Mouse (Mus musculus): ENCODE results near the gene Sept3.

DNA sequence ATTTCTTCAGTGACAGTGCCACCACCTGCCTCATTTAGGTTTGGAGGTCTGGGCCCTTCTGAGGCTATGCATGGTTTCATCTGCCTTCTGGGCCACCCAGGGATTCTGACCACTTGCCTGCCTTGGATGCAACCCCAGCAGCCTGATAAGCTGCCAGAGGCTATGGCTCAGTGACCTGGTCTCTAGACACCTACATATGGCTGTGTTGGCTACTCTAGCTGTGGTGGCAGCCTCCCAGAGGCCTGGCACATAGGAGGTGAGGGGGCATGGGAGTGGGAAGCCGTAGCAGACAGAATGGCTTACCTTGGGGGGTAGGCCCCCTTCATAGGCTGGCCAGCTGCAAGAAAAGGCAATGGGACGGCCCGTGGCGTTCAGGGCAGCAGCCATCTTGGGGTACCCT lies 60.5 kb downstream of the Sept3 start:
- TF ChIP-seq CTCF (IDR thresholded peaks at IDR 0.05; ENCODE audit: insufficient read depth, low read depth, low read length): no peak
- TF ChIP-seq POLR2A (IDR thresholded peaks at IDR 0.05; ENCODE audit: insufficient read depth, low read depth, low read length): no peak

Measured in olfactory bulb, adult 2 months (tissue).